ENCODE assay signal across 24 mouse cellular contexts in the genomic region with DNA sequence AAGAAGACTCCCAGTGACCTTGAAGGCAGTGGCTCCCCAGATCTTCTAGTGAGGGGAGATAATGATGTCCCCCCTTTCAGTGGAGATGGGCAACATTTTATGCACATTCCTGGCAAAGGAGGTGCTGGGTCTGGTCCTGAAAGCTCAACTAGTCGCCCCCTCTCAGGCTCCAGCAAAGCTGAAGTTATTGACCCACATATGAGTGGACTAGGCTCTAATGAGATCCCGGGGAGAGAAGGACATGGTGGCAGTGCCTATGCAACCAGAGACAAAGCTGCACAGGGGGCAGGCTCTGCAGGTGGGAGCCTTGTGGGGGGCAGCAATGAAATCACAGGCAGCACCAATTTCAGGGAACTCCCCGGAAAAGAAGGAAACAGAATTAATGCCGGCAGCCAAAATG. TPM values are rescaled to one million over a fixed set of nuclear protein-coding genes. Genes with fewer than 3 reads are reported as not detected.
"Had no signal": no experiment of that assay in that cellular context is flagged by ENCODE, and none has a peak within 500 bp of the region (broad histone marks: within the 10 kb centered on the region; RNA-seq: fewer than 3 reads in every experiment).

No protein-coding gene starts in this region.

- H3K9me3 ChIP-seq: neural tube, embryonic 13.5 days; neural tube, embryonic 15.5 days; stomach, embryonic 15.5 days had no signal

- H3K36me3 ChIP-seq: neural tube, embryonic 13.5 days; neural tube, embryonic 15.5 days; stomach, embryonic 15.5 days had no signal

- H3K4me2 ChIP-seq: neural tube, embryonic 13.5 days; neural tube, embryonic 15.5 days; stomach, embryonic 15.5 days had no signal

- H3K27ac ChIP-seq: neural tube, embryonic 13.5 days; neural tube, embryonic 15.5 days; stomach, embryonic 15.5 days; stomach, postnatal 0 days had no signal

- H3K4me1 ChIP-seq: stomach, embryonic 15.5 days had no signal

- H3K9ac ChIP-seq: neural tube, embryonic 13.5 days; neural tube, embryonic 15.5 days; stomach, embryonic 15.5 days had no signal

- H3K27me3 ChIP-seq: neural tube, embryonic 15.5 days; stomach, embryonic 15.5 days had no signal

- DNase-seq: retina, postnatal 1 day; right cerebral cortex, adult 18-20 months; right cerebral cortex, postnatal 14 days; right cerebral cortex, postnatal 25 days; right cerebral cortex, postnatal 4 days; spleen, adult 18-20 months; thymus, adult 18-20 months; thymus, adult 2 months; thymus, postnatal 14 days; thymus, postnatal 25 days; thymus, postnatal 36 days; thymus, postnatal 4 days had no signal

- H3K4me3 ChIP-seq: neural tube, embryonic 13.5 days; neural tube, embryonic 15.5 days; stomach, embryonic 15.5 days had no signal

RNA-seq across cellular contexts. Expression of gene Mepe, which starts 12.4 kb away (rescaled TPM):
- polyA plus RNA-seq: neural tube, embryonic 13.5 days; neural tube, embryonic 14.5 days; neural tube, embryonic 15.5 days; small intestine, adult 2 months; spleen, adult 2 months; stomach, embryonic 14.5 days; stomach, embryonic 15.5 days; stomach, embryonic 16.5 days; stomach, postnatal 0 days; testis, adult 2 months; thymus, adult 2 months; thymus, postnatal 0 days; urinary bladder, adult 2 months had no signal

RNA-seq across cellular contexts. Expression of gene Ibsp, which starts 38.5 kb away (rescaled TPM):
- polyA plus RNA-seq: small intestine, adult 2 months; spleen, adult 2 months had no signal
